Mouse (Mus musculus): ENCODE data around the gene Sema4c.

Sema4c gene

GRCm38 (mm10) chr1:36558031-36558993 is at the start of gene Sema4c:
Sema4c (minus strand) TSS chr1:36558349.
- DNase-seq (ENCODE audit: inconsistent age in 2 of 2, low spot score in 1 of 2): peak; percentile 84 to 92

DNA sequence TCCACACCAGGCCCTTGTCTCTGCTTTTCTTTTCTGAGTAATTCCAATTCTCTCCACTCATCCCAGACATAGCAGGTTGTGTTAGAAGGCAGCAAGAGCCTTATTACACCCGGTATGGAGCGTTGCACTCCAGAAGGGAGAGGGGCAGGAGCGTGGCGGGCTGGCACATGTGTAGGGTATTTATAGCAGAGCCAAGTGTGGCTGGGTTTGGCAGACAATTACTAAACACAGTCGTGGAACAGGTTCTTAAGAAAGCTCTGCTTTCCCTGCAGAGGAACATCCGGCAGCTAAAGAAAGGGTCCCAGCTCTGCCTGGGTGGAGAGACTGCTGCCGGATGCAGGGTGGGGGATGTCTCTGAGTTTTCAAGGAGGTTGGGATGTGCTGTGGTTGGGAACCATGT is 48.8 kb upstream of the Sema4c start:
- DNase-seq (ENCODE audit: inconsistent age in 2 of 2, low spot score in 1 of 2): no peak

GRCm38 (mm10) chr1:36604254-36605156 is 46.4 kb upstream of the Sema4c start:
- no peak for DNase-seq (ENCODE audit: inconsistent age in 2 of 2, low spot score in 1 of 2)

GRCm38 (mm10) chr1:36603361-36603760 is 45.2 kb upstream of the Sema4c start:
- peak in 1 of 2 experiments; percentile 38 for DNase-seq (ENCODE audit: inconsistent age in 2 of 2, low spot score in 1 of 2)

DNA sequence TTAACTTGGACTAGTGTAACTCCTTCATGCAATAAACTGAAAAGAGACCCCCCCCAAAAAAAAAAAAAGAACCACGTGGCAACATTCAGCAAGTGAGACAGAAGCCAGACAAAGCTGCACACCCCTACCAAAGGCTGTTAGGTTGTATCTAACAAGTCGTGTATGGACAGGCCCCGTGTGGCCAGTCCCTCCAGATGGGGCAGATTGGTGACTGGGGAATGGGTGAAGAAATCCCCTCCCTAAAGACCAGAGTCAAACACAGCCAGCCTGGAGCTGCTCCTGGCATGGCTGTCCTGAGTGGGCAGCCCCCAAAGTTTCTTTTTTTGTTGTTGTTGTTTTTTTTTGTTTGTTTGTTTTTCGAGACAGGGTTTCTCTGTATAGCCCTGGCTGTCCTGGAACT is 44.1 kb upstream of the Sema4c start:
- no peak for DNase-seq (ENCODE audit: inconsistent age in 2 of 2, low spot score in 1 of 2)

DNA sequence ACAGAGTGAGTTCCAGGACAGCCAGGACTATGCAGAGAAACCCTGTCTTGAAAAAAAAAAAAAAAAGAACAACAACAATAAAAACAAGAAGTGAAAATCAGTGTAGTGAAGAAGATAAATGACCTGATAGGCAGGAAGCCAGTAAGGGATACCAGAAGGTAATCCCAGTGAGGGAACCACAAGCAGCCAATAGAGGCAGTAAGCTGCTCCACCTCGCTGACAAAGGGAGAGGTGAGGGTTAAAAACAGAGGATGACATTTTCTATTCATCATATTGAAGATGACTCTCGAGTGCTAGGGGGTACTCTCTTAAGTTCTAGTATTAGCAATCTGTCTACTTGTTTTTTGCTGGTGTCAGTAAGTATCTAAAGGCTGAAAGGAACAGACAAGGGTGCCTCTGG is 40.3 kb upstream of the Sema4c start:
- DNase-seq (ENCODE audit: inconsistent age in 2 of 2, low spot score in 1 of 2): no peak

- DNase-seq (ENCODE audit: inconsistent age in 2 of 2, low spot score in 1 of 2): peak; percentile 77 to 84
Measured at GRCm38 (mm10) chr1:36596114-36596513, 38.0 kb upstream of the Sema4c start.

DNA sequence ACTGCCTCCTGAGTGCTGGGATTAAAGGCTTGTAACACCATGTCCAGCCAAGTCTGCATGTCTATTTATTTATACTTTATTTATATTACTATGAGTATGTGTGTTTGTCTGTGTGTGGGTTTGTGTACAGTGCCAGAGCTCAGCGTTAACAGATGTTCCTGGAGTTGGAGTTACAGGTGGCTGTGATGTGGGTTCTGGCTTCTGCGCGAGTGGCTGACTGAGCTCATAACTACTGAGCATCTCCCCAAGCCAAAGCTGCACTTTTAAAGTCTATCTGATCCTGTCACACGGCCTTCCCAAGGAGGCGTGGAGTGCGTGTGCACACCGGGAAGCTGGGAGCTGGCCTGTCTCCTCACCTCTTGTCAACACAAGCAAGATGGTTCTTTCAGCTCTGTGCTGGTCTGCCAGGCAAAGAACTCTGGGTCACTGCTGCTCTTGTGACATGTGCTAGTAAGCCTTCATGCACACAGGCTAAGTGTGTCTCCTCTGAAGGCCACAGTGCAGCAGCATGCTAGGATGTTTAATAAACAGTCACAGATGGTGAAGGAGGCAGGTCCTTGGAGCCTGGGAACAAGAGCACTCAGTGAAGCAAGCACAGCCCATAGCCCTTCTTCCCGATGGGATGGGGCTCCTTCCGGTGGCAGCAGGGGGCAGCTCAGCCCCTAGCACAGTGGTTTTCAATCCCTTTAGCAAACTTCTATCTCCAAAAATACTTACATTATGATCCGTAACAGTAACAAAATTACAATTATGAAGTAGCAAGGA is 37.2 kb upstream of the Sema4c start:
- peak in 1 of 2 experiments; percentile 17 for DNase-seq (ENCODE audit: inconsistent age in 2 of 2, low spot score in 1 of 2)

GRCm38 (mm10) chr1:36593099-36593498 is 35.0 kb upstream of the Sema4c start:
- no peak for DNase-seq (ENCODE audit: inconsistent age in 2 of 2, low spot score in 1 of 2)

- no peak for DNase-seq (ENCODE audit: inconsistent age in 2 of 2, low spot score in 1 of 2)
Measured at GRCm38 (mm10) chr1:36591408-36591807, 33.3 kb upstream of the Sema4c start.

GRCm38 (mm10) chr1:36590664-36591063 is 32.5 kb upstream of the Sema4c start:
- no peak for DNase-seq (ENCODE audit: inconsistent age in 2 of 2, low spot score in 1 of 2)

DNA sequence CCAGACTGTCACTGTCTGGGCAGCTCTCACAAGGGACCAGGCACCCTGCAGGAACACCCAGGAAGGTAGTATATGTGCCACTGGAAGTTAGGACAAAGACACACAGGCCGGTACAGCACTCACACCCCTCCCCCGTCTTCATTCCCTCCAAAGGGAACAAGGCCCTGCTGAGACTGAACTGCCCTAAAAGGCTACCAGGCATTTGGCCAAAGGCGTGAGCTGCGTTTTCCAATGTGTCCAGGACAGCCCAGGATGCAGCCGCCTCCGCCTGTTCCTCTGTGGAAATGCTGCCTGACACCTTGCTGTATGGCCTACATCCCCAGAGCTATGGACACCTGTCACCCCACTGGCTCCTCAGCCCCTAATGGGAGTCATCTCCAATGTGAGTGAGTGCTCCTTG is 31.3 kb upstream of the Sema4c start:
- DNase-seq (ENCODE audit: inconsistent age in 2 of 2, low spot score in 1 of 2): peak; percentile 57 to 72

DNA sequence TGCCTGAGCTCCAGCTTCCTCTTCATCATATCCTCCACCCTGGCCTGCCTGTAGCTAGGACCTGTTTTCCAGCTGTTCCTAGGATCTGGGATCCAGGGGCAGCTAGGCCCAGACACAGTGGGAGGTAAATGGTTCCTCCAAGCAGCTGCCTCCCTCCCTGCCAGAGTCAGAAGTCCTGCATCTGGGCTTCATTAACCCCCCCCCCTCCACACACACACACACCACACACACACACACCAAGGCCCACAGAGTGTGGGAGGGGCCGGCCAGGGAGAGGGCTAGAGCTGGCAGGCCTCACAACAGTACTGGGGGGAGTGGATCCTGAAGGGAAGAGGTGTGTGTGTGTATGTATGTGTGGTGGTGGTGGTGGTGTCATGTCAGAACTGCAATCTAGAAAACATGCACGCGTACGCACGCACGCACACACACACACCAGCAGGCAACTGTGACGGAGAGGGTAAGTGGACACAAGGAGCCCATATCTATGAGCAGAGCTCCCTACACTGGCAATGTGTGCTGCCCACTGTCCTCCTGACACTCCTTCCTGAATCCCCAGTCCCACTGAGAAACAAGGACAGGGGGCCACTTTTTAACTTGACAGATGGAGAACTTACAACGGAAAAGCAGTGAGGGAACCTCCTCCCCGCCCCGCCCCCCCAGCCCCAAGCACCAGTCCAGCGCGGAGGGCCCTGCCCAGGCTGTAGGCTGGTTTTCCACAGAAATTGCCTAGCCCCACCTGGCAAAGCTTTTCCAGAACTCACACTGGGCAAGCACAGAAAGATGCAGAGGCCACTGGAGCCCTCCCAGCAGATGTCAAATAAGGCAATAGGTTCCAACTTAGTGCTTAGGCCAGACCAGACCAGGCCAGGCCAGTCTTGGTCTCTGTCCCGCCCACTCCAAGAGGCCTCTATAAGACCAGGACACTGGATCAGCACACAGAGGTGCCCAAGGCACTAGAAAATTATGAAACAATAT is 30.6 kb upstream of the Sema4c start:
- no peak for DNase-seq (ENCODE audit: inconsistent age in 2 of 2, low spot score in 1 of 2)

GRCm38 (mm10) chr1:36587860-36588259 is 29.7 kb upstream of the Sema4c start:
- DNase-seq (ENCODE audit: inconsistent age in 2 of 2, low spot score in 1 of 2): no peak

DNA sequence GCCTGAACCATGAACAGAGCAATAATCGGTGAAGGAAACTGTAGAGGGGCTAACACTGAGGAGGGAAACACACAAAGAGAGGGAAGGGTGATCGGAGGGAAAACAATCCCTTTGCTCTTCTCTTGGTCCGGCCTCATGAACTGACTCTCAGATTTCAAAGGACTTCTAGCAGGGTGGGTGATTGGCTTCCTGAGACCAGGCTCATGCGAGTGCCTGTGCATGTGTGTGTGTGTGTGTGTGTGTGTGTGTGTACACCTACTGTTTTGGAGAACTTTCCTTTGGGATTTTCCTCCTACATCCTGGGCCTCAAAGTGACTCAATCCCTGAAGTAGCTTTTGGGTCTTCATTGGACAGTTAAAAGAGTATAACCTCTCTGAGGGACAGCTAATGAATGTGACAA is 28.1 kb upstream of the Sema4c start:
- DNase-seq (ENCODE audit: inconsistent age in 2 of 2, low spot score in 1 of 2): no peak

GRCm38 (mm10) chr1:36583408-36584116 is 25.4 kb upstream of the Sema4c start:
- peak in 1 of 2 experiments; percentile 55 for DNase-seq (ENCODE audit: inconsistent age in 2 of 2, low spot score in 1 of 2)

- no peak for DNase-seq (ENCODE audit: inconsistent age in 2 of 2, low spot score in 1 of 2)
Measured at GRCm38 (mm10) chr1:36582211-36582610, 24.1 kb upstream of the Sema4c start.

GRCm38 (mm10) chr1:36581260-36581659 is 23.1 kb upstream of the Sema4c start:
- no peak for DNase-seq (ENCODE audit: inconsistent age in 2 of 2, low spot score in 1 of 2)

Data from adrenal gland, adult (tissue).